Mouse (Mus musculus): ENCODE data around the gene Wfikkn1. TPM values are rescaled to one million over a fixed set of nuclear protein-coding genes. Genes with fewer than 3 reads are reported as not detected.

The Wfikkn1 gene
- 0.30 and 0.41 TPM in 2 replicates for polyA plus RNA-seq (2015; fragmentation: Nextera tagmentation; extraction: Ambion mirVana)

GRCm38 (mm10) chr17:25880196-25880910 is at the start of gene Wfikkn1:
TSS of gene Wfikkn1 (minus strand) at chr17:25880858.
- no peaks in the 10 kb centered on the region for H3K9me3 ChIP-seq (replicated peaks; ENCODE audit: control insufficient read depth, low read length)
- peaks cover 11% of the 10 kb centered on the region for H3K4me1 ChIP-seq (ENCODE audit: control insufficient read depth, insufficient read depth, low read length)
- H3K27ac ChIP-seq (ENCODE audit: low read length): no peak within 1 kb of the TSS
- no peak for ATAC-seq (replicated peaks; ENCODE audit: extremely low read depth, insufficient read depth, low FRiP score)
- no peak within 1 kb of the TSS for H3K4me3 ChIP-seq (ENCODE audit: low read length)
- no peak within 1 kb of the TSS for H3K9ac ChIP-seq (ENCODE audit: low read length)
- WGBS: 61% methylated on average over 5 of the region's 5 CpGs
- H3K27me3 ChIP-seq (ENCODE audit: control insufficient read depth, insufficient read depth, low read length): no peaks in the 10 kb centered on the region
- H3K4me2 ChIP-seq (ENCODE audit: low read depth, low read length): no peak within 1 kb of the TSS
- H3K36me3 ChIP-seq (ENCODE audit: control insufficient read depth, insufficient read depth): peaks cover 16% of the 10 kb centered on the region

GRCm38 (mm10) chr17:25925348-25925747 is 44.7 kb upstream of the Wfikkn1 start:
- Histone ChIP-seq H3K9me3 (replicated peaks; ENCODE audit: control insufficient read depth, low read length) (no peaks in the 10 kb centered on the region), H3K27ac (ENCODE audit: low read length) (no peak overlapping the region), H3K9ac (ENCODE audit: low read length) (no peak overlapping the region), H3K4me1 (ENCODE audit: control insufficient read depth, insufficient read depth, low read length) (0 out of 2 replicates have a peak, but pooled peaks cover 4% of the 10 kb centered on the region), H3K4me3 (ENCODE audit: low read length) (no peak overlapping the region), H3K4me2 (ENCODE audit: low read depth, low read length) (no peak overlapping the region), H3K27me3 (ENCODE audit: control insufficient read depth, insufficient read depth, low read length) (no peaks in the 10 kb centered on the region), H3K36me3 (ENCODE audit: control insufficient read depth, insufficient read depth) (peaks cover 29% of the 10 kb centered on the region)
- 59% methylated on average over 2 of the region's 2 CpGs for WGBS
- no peak for ATAC-seq (replicated peaks; ENCODE audit: extremely low read depth, insufficient read depth, low FRiP score)

GRCm38 (mm10) chr17:25922120-25922519 is 41.5 kb upstream of the Wfikkn1 start:
- no peak for ATAC-seq (replicated peaks; ENCODE audit: extremely low read depth, insufficient read depth, low FRiP score)
- Histone ChIP-seq H3K27me3 (ENCODE audit: control insufficient read depth, insufficient read depth, low read length) (no peaks in the 10 kb centered on the region), H3K4me1 (ENCODE audit: control insufficient read depth, insufficient read depth, low read length) (peaks cover 18% of the 10 kb centered on the region), H3K9me3 (replicated peaks; ENCODE audit: control insufficient read depth, low read length) (no peaks in the 10 kb centered on the region), H3K9ac (ENCODE audit: low read length) (no peak overlapping the region), H3K4me2 (ENCODE audit: low read depth, low read length) (no peak overlapping the region), H3K36me3 (ENCODE audit: control insufficient read depth, insufficient read depth) (peaks cover 11% of the 10 kb centered on the region; the same call in 1 of the 2 replicates), H3K27ac (ENCODE audit: low read length) (no peak overlapping the region), H3K4me3 (ENCODE audit: low read length) (no peak overlapping the region)
- 63% methylated on average over 5 of the region's 5 CpGs for WGBS

GRCm38 (mm10) chr17:25919786-25920642 is 39.4 kb upstream of the Wfikkn1 start:
- H3K36me3 ChIP-seq (ENCODE audit: control insufficient read depth, insufficient read depth): no peaks in the 10 kb centered on the region
- under 1% methylated on average over 40 of the region's 40 CpGs for WGBS

GRCm38 (mm10) chr17:25919144-25919785 is 38.6 kb upstream of the Wfikkn1 start, which contains the start of gene Rab40c:
TSS of gene Rab40c (minus strand) at chr17:25919727.
- Histone ChIP-seq H3K4me2 (ENCODE audit: low read depth, low read length) (peak within 1 kb of the TSS; percentile 91), H3K9ac (ENCODE audit: low read length) (peak within 1 kb of the TSS; percentile 87), H3K27me3 (ENCODE audit: control insufficient read depth, insufficient read depth, low read length) (no peaks in the 10 kb centered on the region), H3K36me3 (ENCODE audit: control insufficient read depth, insufficient read depth) (no peaks in the 10 kb centered on the region), H3K4me3 (ENCODE audit: low read length) (peak within 1 kb of the TSS; percentile 83), H3K9me3 (replicated peaks; ENCODE audit: control insufficient read depth, low read length) (no peaks in the 10 kb centered on the region), H3K4me1 (ENCODE audit: control insufficient read depth, insufficient read depth, low read length) (peaks cover 22% of the 10 kb centered on the region), H3K27ac (ENCODE audit: low read length) (peak within 1 kb of the TSS; percentile 99)
- no peak for ATAC-seq (replicated peaks; ENCODE audit: extremely low read depth, insufficient read depth, low FRiP score)
- under 1% methylated on average over 78 of the region's 78 CpGs for WGBS

More at GRCm38 (mm10) chr17:25919786-25920642, 39.4 kb upstream of the Wfikkn1 start:
- Histone ChIP-seq H3K9ac (ENCODE audit: low read length) (peak overlapping the region; percentile 74), H3K27me3 (ENCODE audit: control insufficient read depth, insufficient read depth, low read length) (no peaks in the 10 kb centered on the region), H3K4me3 (ENCODE audit: low read length) (peak overlapping the region; percentile 83), H3K27ac (ENCODE audit: low read length) (peak overlapping the region; percentile 99), H3K4me1 (ENCODE audit: control insufficient read depth, insufficient read depth, low read length) (peaks cover 18% of the 10 kb centered on the region), H3K4me2 (ENCODE audit: low read depth, low read length) (peak overlapping the region; percentile 62), H3K9me3 (replicated peaks; ENCODE audit: control insufficient read depth, low read length) (no peaks in the 10 kb centered on the region)
- ATAC-seq (replicated peaks; ENCODE audit: extremely low read depth, insufficient read depth, low FRiP score): peak; percentile 97

- Histone ChIP-seq H3K9me3 (replicated peaks; ENCODE audit: control insufficient read depth, low read length) (no peaks in the 10 kb centered on the region), H3K27ac (ENCODE audit: low read length) (no peak overlapping the region)
- no peak for ATAC-seq (replicated peaks; ENCODE audit: extremely low read depth, insufficient read depth, low FRiP score)
These were observed 37.5 kb upstream of the Wfikkn1 start for GRCm38 (mm10) chr17:25918037-25918750.

GRCm38 (mm10) chr17:25916931-25917647 is 36.4 kb upstream of the Wfikkn1 start:
- no peak overlapping the region for H3K9ac ChIP-seq (ENCODE audit: low read length)

More at GRCm38 (mm10) chr17:25918037-25918750, 37.5 kb upstream of the Wfikkn1 start:
- no peaks in the 10 kb centered on the region for H3K36me3 ChIP-seq (ENCODE audit: control insufficient read depth, insufficient read depth)
- H3K27me3 ChIP-seq (ENCODE audit: control insufficient read depth, insufficient read depth, low read length): no peaks in the 10 kb centered on the region
- H3K9ac ChIP-seq (ENCODE audit: low read length): peak overlapping the region; percentile 87
- H3K4me3 ChIP-seq (ENCODE audit: low read length): peak overlapping the region; percentile 83
- peaks cover 33% of the 10 kb centered on the region for H3K4me1 ChIP-seq (ENCODE audit: control insufficient read depth, insufficient read depth, low read length)
- 67% methylated on average over 9 of the region's 9 CpGs for WGBS
- peak overlapping the region; percentile 91 for H3K4me2 ChIP-seq (ENCODE audit: low read depth, low read length)

GRCm38 (mm10) chr17:25914295-25914694 is 33.6 kb upstream of the Wfikkn1 start:
- ATAC-seq (replicated peaks; ENCODE audit: extremely low read depth, insufficient read depth, low FRiP score): no peak
- 54% methylated on average over 4 of the region's 4 CpGs for WGBS
- Histone ChIP-seq H3K4me3 (ENCODE audit: low read length) (no peak overlapping the region), H3K4me2 (ENCODE audit: low read depth, low read length) (peak overlapping the region; percentile 6; the same call in 1 of the 2 replicates), H3K36me3 (ENCODE audit: control insufficient read depth, insufficient read depth) (no peaks in the 10 kb centered on the region), H3K27me3 (ENCODE audit: control insufficient read depth, insufficient read depth, low read length) (no peaks in the 10 kb centered on the region), H3K9me3 (replicated peaks; ENCODE audit: control insufficient read depth, low read length) (no peaks in the 10 kb centered on the region), H3K27ac (ENCODE audit: low read length) (peak overlapping the region; percentile 64), H3K9ac (ENCODE audit: low read length) (no peak overlapping the region), H3K4me1 (ENCODE audit: control insufficient read depth, insufficient read depth, low read length) (peaks cover 30% of the 10 kb centered on the region)

More at GRCm38 (mm10) chr17:25916931-25917647, 36.4 kb upstream of the Wfikkn1 start:
- WGBS: 72% methylated on average over 8 of the region's 8 CpGs
- H3K4me1 ChIP-seq (ENCODE audit: control insufficient read depth, insufficient read depth, low read length): peaks cover 34% of the 10 kb centered on the region
- H3K4me2 ChIP-seq (ENCODE audit: low read depth, low read length): no peak overlapping the region
- no peak overlapping the region for H3K4me3 ChIP-seq (ENCODE audit: low read length)
- H3K9me3 ChIP-seq (replicated peaks; ENCODE audit: control insufficient read depth, low read length): no peaks in the 10 kb centered on the region
- no peaks in the 10 kb centered on the region for H3K27me3 ChIP-seq (ENCODE audit: control insufficient read depth, insufficient read depth, low read length)
- no peaks in the 10 kb centered on the region for H3K36me3 ChIP-seq (ENCODE audit: control insufficient read depth, insufficient read depth)
- no peak for ATAC-seq (replicated peaks; ENCODE audit: extremely low read depth, insufficient read depth, low FRiP score)
- no peak overlapping the region for H3K27ac ChIP-seq (ENCODE audit: low read length)
